Mouse (Mus musculus) layer of hippocampus, adult 18-20 months (tissue): ENCODE measurements around the gene Plcb4. TPM values are rescaled to one million over a fixed set of nuclear protein-coding genes. Genes with fewer than 3 reads are reported as not detected.
"Not testable (repeated sequence)": the region's sequence is repeated elsewhere in the genome, so short reads cannot be mapped to it uniquely, and the experiment has no call there.

Source experiments
- DNase-seq, 2 experiments: peaks; one replicate each; pipeline ENCODE4 v3.0.0; 2022; ENCODE audit warnings: low spot score in 2 of 2
- total RNA-seq, 2 experiments: library from RNA; stranded (reverse); gene quantifications; 2 replicates each; pipeline ENCODE4 v1.2.3; 2021

Plcb4 gene
- total RNA-seq, 2 experiments from 2014 or later = 16.5 to 20.3 TPM

GRCm38 (mm10) chr2:135886081-135886679, 227.4 kb downstream of the Plcb4 start:
- DNase-seq = no peak

- no peak for DNase-seq
Observed at GRCm38 (mm10) chr2:135887805-135888204, 229.0 kb downstream of the Plcb4 start.

- DNase-seq = no peak
Observed at GRCm38 (mm10) chr2:135888206-135888605, 229.4 kb downstream of the Plcb4 start.

- DNase-seq = no peak
Observed at GRCm38 (mm10) chr2:135888767-135889166, 230.0 kb downstream of the Plcb4 start.

- no peak for DNase-seq
Observed at GRCm38 (mm10) chr2:135890083-135890482, 231.3 kb downstream of the Plcb4 start.

- DNase-seq = no peak
Observed at GRCm38 (mm10) chr2:135891097-135891496, 232.3 kb downstream of the Plcb4 start.

GRCm38 (mm10) chr2:135891686-135892085, 232.9 kb downstream of the Plcb4 start:
- DNase-seq = no peak

- no peak for DNase-seq
Observed at GRCm38 (mm10) chr2:135894582-135894981, 235.8 kb downstream of the Plcb4 start.

- DNase-seq = peak in 1 of 2 experiments; percentile 12
Observed at GRCm38 (mm10) chr2:135898025-135898424, 239.2 kb downstream of the Plcb4 start.

GRCm38 (mm10) chr2:135899931-135900330, 241.1 kb downstream of the Plcb4 start:
- not testable (repeated sequence) for DNase-seq

- no peak for DNase-seq
Observed at GRCm38 (mm10) chr2:135901015-135901414, 242.2 kb downstream of the Plcb4 start.

- no peak for DNase-seq
Observed at GRCm38 (mm10) chr2:135904262-135904661, 245.5 kb downstream of the Plcb4 start.

GRCm38 (mm10) chr2:135904791-135905190, 246.0 kb downstream of the Plcb4 start:
- no peak for DNase-seq

GRCm38 (mm10) chr2:135914343-135915261, 255.8 kb downstream of the Plcb4 start:
- DNase-seq = peak in 1 of 2 experiments; percentile 22

- no peak for DNase-seq
Observed at GRCm38 (mm10) chr2:135915928-135916327, 257.1 kb downstream of the Plcb4 start.

- no peak for DNase-seq
Observed at GRCm38 (mm10) chr2:135917000-135917399, 258.2 kb downstream of the Plcb4 start.

GRCm38 (mm10) chr2:135918116-135918515, 259.3 kb downstream of the Plcb4 start:
- no peak for DNase-seq

- DNase-seq = no peak
Observed at GRCm38 (mm10) chr2:135919641-135920040, 260.8 kb downstream of the Plcb4 start.

- peak; percentile 9 to 64 for DNase-seq
Observed at GRCm38 (mm10) chr2:135926660-135927343, 268.0 kb downstream of the Plcb4 start.

GRCm38 (mm10) chr2:135929021-135929720, 270.4 kb downstream of the Plcb4 start:
- DNase-seq = peak in 1 of 2 experiments; percentile 49

- no peak for DNase-seq
Observed at GRCm38 (mm10) chr2:135930696-135931095, 271.9 kb downstream of the Plcb4 start.
